Mouse (Mus musculus): Measurements from ENCODE around the gene Bri3bp. TPM values are rescaled to one million over a fixed set of nuclear protein-coding genes. Genes with fewer than 3 reads are reported as not detected.
"Not testable (repeated sequence)": the region's sequence is repeated elsewhere in the genome, so short reads cannot be mapped to it uniquely, and the experiment has no call there.

Gene Bri3bp
- polyA plus RNA-seq, 1 experiment, result 45.8 TPM

- Histone ChIP-seq H3K27ac (ENCODE audit: insufficient read depth, low read length) (peak overlapping the region; percentile 45), H3K4me1 (ENCODE audit: control insufficient read depth, insufficient read depth, low read length) (no peaks in the 10 kb centered on the region), H3K9ac (ENCODE audit: low read depth, poor library complexity, severe bottlenecking) (peak overlapping the region; percentile 59), H3K27me3 (ENCODE audit: control insufficient read depth, insufficient read depth, low read length, poor library complexity, severe bottlenecking) (no peaks in the 10 kb centered on the region), H3K9me3 (replicated peaks; ENCODE audit: control insufficient read depth, insufficient read depth, low read length, poor library complexity, severe bottlenecking) (no peaks in the 10 kb centered on the region), H3K36me3 (ENCODE audit: control insufficient read depth, insufficient read depth, low read length, poor library complexity, severe bottlenecking) (no peaks in the 10 kb centered on the region), H3K4me3 (ENCODE audit: low read depth, low read length) (peak overlapping the region; percentile 70)
- no peak for TF ChIP-seq CTCF (IDR thresholded peaks at IDR 0.05; ENCODE audit: low read depth, low read length)
- no peak for TF ChIP-seq EP300 (IDR thresholded peaks at IDR 0.05; ENCODE audit: insufficient read depth, low read depth, low read length)
- no peak for TF ChIP-seq POLR2A (IDR thresholded peaks at IDR 0.05; ENCODE audit: insufficient read depth, low read length)
These were observed 34.1 kb upstream of the Bri3bp start for GRCm38 (mm10) chr5:125407020-125407830.

- no peaks in the 10 kb centered on the region for H3K9me3 ChIP-seq (replicated peaks; ENCODE audit: control insufficient read depth, insufficient read depth, low read length, poor library complexity, severe bottlenecking)
- H3K4me3 ChIP-seq (ENCODE audit: low read depth, low read length), result no peak overlapping the region; the same call in 1 of the 2 replicates
- no peaks in the 10 kb centered on the region for H3K4me1 ChIP-seq (ENCODE audit: control insufficient read depth, insufficient read depth, low read length)
- no peak for TF ChIP-seq EP300 (IDR thresholded peaks at IDR 0.05; ENCODE audit: insufficient read depth, low read depth, low read length)
- no peak for TF ChIP-seq POLR2A (IDR thresholded peaks at IDR 0.05; ENCODE audit: insufficient read depth, low read length)
- TF ChIP-seq CTCF (IDR thresholded peaks at IDR 0.05; ENCODE audit: low read depth, low read length), result no peak
- no peak overlapping the region for H3K27ac ChIP-seq (ENCODE audit: insufficient read depth, low read length)
- H3K27me3 ChIP-seq (ENCODE audit: control insufficient read depth, insufficient read depth, low read length, poor library complexity, severe bottlenecking), result no peaks in the 10 kb centered on the region
- H3K36me3 ChIP-seq (ENCODE audit: control insufficient read depth, insufficient read depth, low read length, poor library complexity, severe bottlenecking), result no peaks in the 10 kb centered on the region
- H3K9ac ChIP-seq (ENCODE audit: low read depth, poor library complexity, severe bottlenecking), result no peak overlapping the region
These were observed 33.3 kb upstream of the Bri3bp start for GRCm38 (mm10) chr5:125407910-125408575.

DNA sequence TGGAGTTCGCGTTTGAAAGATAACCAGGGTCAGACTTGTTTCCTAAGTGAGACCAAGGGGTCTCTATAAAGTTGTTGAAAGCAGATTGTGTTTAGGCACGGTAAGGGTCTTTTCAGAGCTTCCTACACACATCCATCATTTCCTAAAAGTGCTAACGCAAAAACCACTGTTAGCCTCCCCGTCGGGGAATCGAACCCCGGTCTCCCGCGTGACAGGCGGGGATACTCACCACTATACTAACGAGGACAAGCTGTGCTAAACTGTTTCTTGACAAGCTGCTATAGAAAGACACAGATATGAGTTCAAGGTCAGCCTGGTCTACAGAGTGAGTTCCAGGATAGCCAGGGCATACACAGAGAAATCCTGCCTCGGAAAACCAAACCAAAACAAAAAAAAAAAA is 32.5 kb upstream of the Bri3bp start:
- Histone ChIP-seq H3K9ac (ENCODE audit: low read depth, poor library complexity, severe bottlenecking) (peak overlapping the region; percentile 46), H3K27me3 (ENCODE audit: control insufficient read depth, insufficient read depth, low read length, poor library complexity, severe bottlenecking) (no peaks in the 10 kb centered on the region), H3K4me1 (ENCODE audit: control insufficient read depth, insufficient read depth, low read length) (no peaks in the 10 kb centered on the region), H3K36me3 (ENCODE audit: control insufficient read depth, insufficient read depth, low read length, poor library complexity, severe bottlenecking) (no peaks in the 10 kb centered on the region; the same call in 1 of the 2 replicates), H3K27ac (ENCODE audit: insufficient read depth, low read length) (peak overlapping the region; percentile 46; the same call in 1 of the 2 replicates), H3K9me3 (replicated peaks; ENCODE audit: control insufficient read depth, insufficient read depth, low read length, poor library complexity, severe bottlenecking) (no peaks in the 10 kb centered on the region), H3K4me3 (ENCODE audit: low read depth, low read length) (peak overlapping the region; percentile 61)
- TF ChIP-seq POLR2A (IDR thresholded peaks at IDR 0.05; ENCODE audit: insufficient read depth, low read length) (no peak), CTCF (IDR thresholded peaks at IDR 0.05; ENCODE audit: low read depth, low read length) (no peak), EP300 (IDR thresholded peaks at IDR 0.05; ENCODE audit: insufficient read depth, low read depth, low read length) (no peak)

DNA sequence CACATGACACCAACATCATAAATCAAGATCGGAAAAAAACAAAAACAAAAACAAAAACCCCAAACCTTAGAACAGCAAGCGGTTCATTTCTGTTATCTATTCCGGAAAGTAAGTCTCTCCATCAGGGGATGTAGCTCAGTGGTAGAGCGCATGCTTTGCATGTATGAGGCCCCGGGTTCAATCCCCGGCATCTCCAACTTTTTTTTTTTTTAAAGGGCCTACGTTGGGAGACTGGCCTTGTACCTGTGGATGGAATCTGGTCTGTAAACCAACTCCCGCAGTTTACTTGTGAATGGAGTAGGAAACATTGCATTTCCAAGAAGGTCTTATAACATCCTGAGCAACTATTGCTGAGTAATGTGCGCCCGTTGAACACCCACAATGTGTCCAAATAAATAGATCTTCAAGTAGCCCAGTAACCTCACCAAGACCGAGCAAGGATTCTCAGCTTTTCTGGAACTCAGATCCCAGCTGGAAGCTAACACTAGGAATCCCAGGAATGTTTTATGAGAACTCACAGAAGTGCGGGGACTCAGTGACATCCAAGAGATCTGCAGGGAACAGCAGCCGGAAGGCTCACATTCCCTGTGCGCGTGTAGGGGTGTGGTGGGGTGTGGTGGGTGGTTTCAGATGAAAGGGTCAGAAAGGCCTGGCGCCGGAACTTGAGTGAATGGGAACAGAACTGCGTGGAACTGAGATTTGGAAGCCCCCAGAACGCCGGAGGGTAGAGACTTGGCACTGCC is 31.8 kb upstream of the Bri3bp start:
- no peaks in the 10 kb centered on the region for H3K9me3 ChIP-seq (replicated peaks; ENCODE audit: control insufficient read depth, insufficient read depth, low read length, poor library complexity, severe bottlenecking)
- H3K4me1 ChIP-seq (ENCODE audit: control insufficient read depth, insufficient read depth, low read length), result no peaks in the 10 kb centered on the region
- H3K27ac ChIP-seq (ENCODE audit: insufficient read depth, low read length), result peak overlapping the region; percentile 46; the same call in 1 of the 2 replicates
- peak overlapping the region; percentile 61 for H3K4me3 ChIP-seq (ENCODE audit: low read depth, low read length)
- peak overlapping the region; percentile 46 for H3K9ac ChIP-seq (ENCODE audit: low read depth, poor library complexity, severe bottlenecking)
- no peaks in the 10 kb centered on the region for H3K27me3 ChIP-seq (ENCODE audit: control insufficient read depth, insufficient read depth, low read length, poor library complexity, severe bottlenecking)
- peaks cover under 1% of the 10 kb centered on the region for H3K36me3 ChIP-seq (ENCODE audit: control insufficient read depth, insufficient read depth, low read length, poor library complexity, severe bottlenecking)
- TF ChIP-seq CTCF (IDR thresholded peaks at IDR 0.05; ENCODE audit: low read depth, low read length) (no peak), EP300 (IDR thresholded peaks at IDR 0.05; ENCODE audit: insufficient read depth, low read depth, low read length) (no peak), POLR2A (IDR thresholded peaks at IDR 0.05; ENCODE audit: insufficient read depth, low read length) (no peak)

DNA sequence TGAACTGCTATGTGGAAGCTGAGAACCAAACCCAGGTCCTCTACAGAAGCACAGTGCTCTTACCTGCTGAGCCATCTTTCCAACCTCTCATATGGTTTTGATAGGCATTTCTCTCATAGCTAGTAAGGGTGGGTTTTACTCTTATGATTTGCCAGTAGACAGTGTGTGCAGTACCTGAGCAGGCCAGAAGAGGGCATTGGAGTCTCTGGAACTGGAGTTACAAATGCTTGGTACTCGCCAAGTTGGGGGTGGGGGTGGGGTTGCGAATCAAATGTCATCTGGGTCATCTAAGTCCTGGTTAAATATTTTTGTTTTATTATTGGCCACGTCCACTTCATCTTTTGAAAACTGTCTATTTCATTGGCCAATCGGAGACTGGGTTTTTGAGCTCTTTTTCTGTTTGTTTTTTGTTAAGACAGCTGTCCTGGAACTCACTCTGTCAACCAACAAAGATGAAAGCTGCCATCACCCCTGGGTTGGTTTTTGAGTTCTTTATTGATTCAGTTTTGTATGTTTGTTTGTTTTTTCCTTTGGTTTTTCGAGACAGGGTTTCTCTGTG is 29.3 kb upstream of the Bri3bp start:
- Histone ChIP-seq H3K4me1 (ENCODE audit: control insufficient read depth, insufficient read depth, low read length) (no peaks in the 10 kb centered on the region), H3K4me3 (ENCODE audit: low read depth, low read length) (no peak overlapping the region), H3K9me3 (replicated peaks; ENCODE audit: control insufficient read depth, insufficient read depth, low read length, poor library complexity, severe bottlenecking) (no peaks in the 10 kb centered on the region), H3K36me3 (ENCODE audit: control insufficient read depth, insufficient read depth, low read length, poor library complexity, severe bottlenecking) (peaks cover 20% of the 10 kb centered on the region), H3K27ac (ENCODE audit: insufficient read depth, low read length) (no peak overlapping the region), H3K27me3 (ENCODE audit: control insufficient read depth, insufficient read depth, low read length, poor library complexity, severe bottlenecking) (no peaks in the 10 kb centered on the region), H3K9ac (ENCODE audit: low read depth, poor library complexity, severe bottlenecking) (no peak overlapping the region)
- TF ChIP-seq POLR2A (IDR thresholded peaks at IDR 0.05; ENCODE audit: insufficient read depth, low read length) (no peak), CTCF (IDR thresholded peaks at IDR 0.05; ENCODE audit: low read depth, low read length) (peak; percentile 44), EP300 (IDR thresholded peaks at IDR 0.05; ENCODE audit: insufficient read depth, low read depth, low read length) (no peak)

GRCm38 (mm10) chr5:125412536-125412935 is 28.8 kb upstream of the Bri3bp start:
- H3K27me3 ChIP-seq (ENCODE audit: control insufficient read depth, insufficient read depth, low read length, poor library complexity, severe bottlenecking); H3K9me3 ChIP-seq (replicated peaks; ENCODE audit: control insufficient read depth, insufficient read depth, low read length, poor library complexity, severe bottlenecking); H3K4me3 ChIP-seq (ENCODE audit: low read depth, low read length); H3K9ac ChIP-seq (ENCODE audit: low read depth, poor library complexity, severe bottlenecking); H3K4me1 ChIP-seq (ENCODE audit: control insufficient read depth, insufficient read depth, low read length); H3K27ac ChIP-seq (ENCODE audit: insufficient read depth, low read length): not testable (repeated sequence)
- peaks cover 24% of the 10 kb centered on the region for H3K36me3 ChIP-seq (ENCODE audit: control insufficient read depth, insufficient read depth, low read length, poor library complexity, severe bottlenecking)
